Mouse (Mus musculus): ENCODE data around the gene B3galnt1. TPM values are rescaled to one million over a fixed set of nuclear protein-coding genes. Genes with fewer than 3 reads are reported as not detected.

B3galnt1 gene
- total RNA-seq, 1 experiment, result 13.7 TPM

DNA sequence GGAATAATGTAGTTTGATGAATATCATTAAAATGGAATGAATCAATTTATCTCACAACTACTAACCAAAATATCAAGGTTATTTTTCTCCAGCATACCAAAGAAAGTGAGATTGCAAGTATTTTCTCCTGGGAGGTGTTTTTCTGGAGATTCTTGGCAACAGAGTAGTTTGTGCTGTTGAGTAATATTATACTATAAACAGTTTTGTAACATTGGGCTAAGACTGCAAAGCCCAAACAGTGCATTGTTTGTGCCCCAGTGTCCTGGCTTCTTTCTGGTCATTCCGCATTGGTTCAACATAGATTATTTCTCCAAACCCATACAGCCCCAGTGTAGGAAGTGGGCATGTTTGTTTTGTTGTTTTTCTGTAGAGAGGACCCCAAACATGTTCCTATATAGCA is 55.0 kb downstream of the B3galnt1 start:
- TF ChIP-seq HCFC1 (IDR thresholded peaks at IDR 0.05; ENCODE audit: borderline replicate concordance, insufficient read depth, low read length), result no peak
- TF ChIP-seq CHD2 (IDR thresholded peaks at IDR 0.05; ENCODE audit: low read depth, low read length), result no peak
- TF ChIP-seq ZC3H11A (IDR thresholded peaks at IDR 0.05; ENCODE audit: borderline replicate concordance, low read depth, low read length), result no peak
- no peak for TF ChIP-seq MAFK (IDR thresholded peaks at IDR 0.05; ENCODE audit: insufficient read depth, low read depth, low read length)
- no peak for TF ChIP-seq ZNF384 (IDR thresholded peaks at IDR 0.05; ENCODE audit: low read depth, low read length)
- DNase-seq (ENCODE audit: low read depth, low spot score), result no peak
- Histone ChIP-seq H3K4me1 (ENCODE audit: control insufficient read depth in 2 of 2, insufficient read depth in 2 of 2, low read length in 2 of 2, poor library complexity in 1 of 2) (no peaks in the 10 kb centered on the region; a peak in 1 of 4 replicates), H3K4me3 (ENCODE audit: insufficient read depth in 1 of 2, low read depth in 1 of 2, low read length in 2 of 2, poor library complexity in 1 of 2, severe bottlenecking in 1 of 2) (no peak overlapping the region), H3K27ac (ENCODE audit: insufficient read depth, low read depth, low read length, poor library complexity, severe bottlenecking) (no peak overlapping the region), H3K9ac (ENCODE audit: insufficient read depth, low read depth, low read length, poor library complexity, severe bottlenecking) (no peak overlapping the region), H3K9me3 (ENCODE audit: control insufficient read depth, insufficient read depth, low read depth, low read length) (no peaks in the 10 kb centered on the region), H3K36me3 (ENCODE audit: control insufficient read depth, insufficient read depth, low read length, poor library complexity, severe bottlenecking) (no peaks in the 10 kb centered on the region)
- in situ Hi-C loops (cut with MboI; ENCODE audit: low sequenced_read_pairs in 2 of 2, unreplicated experiment in 2 of 2), result no loop called here

GRCm38 (mm10) chr3:69542962-69543361 is 55.8 kb downstream of the B3galnt1 start:
- in situ Hi-C loops (cut with MboI; ENCODE audit: low sequenced_read_pairs in 2 of 2, unreplicated experiment in 2 of 2), result no loop called here
- no peaks in the 10 kb centered on the region for H3K9me3 ChIP-seq (ENCODE audit: control insufficient read depth, insufficient read depth, low read depth, low read length)
- H3K4me1 ChIP-seq (ENCODE audit: control insufficient read depth in 2 of 2, insufficient read depth in 2 of 2, low read length in 2 of 2, poor library complexity in 1 of 2), result no peaks in the 10 kb centered on the region; a peak in 1 of 4 replicates
- H3K27ac ChIP-seq (ENCODE audit: insufficient read depth, low read depth, low read length, poor library complexity, severe bottlenecking), result no peak overlapping the region
- no peak overlapping the region for H3K4me3 ChIP-seq (ENCODE audit: insufficient read depth in 1 of 2, low read depth in 1 of 2, low read length in 2 of 2, poor library complexity in 1 of 2, severe bottlenecking in 1 of 2)
- DNase-seq (ENCODE audit: low read depth, low spot score), result peak; percentile 7
- no peaks in the 10 kb centered on the region for H3K36me3 ChIP-seq (ENCODE audit: control insufficient read depth, insufficient read depth, low read length, poor library complexity, severe bottlenecking)
- TF ChIP-seq ZC3H11A (IDR thresholded peaks at IDR 0.05; ENCODE audit: borderline replicate concordance, low read depth, low read length), result no peak
- no peak for TF ChIP-seq HCFC1 (IDR thresholded peaks at IDR 0.05; ENCODE audit: borderline replicate concordance, insufficient read depth, low read length)
- no peak for TF ChIP-seq CHD2 (IDR thresholded peaks at IDR 0.05; ENCODE audit: low read depth, low read length)
- no peak for TF ChIP-seq MAFK (IDR thresholded peaks at IDR 0.05; ENCODE audit: insufficient read depth, low read depth, low read length)
- TF ChIP-seq ZNF384 (IDR thresholded peaks at IDR 0.05; ENCODE audit: low read depth, low read length), result no peak
- no peak overlapping the region for H3K9ac ChIP-seq (ENCODE audit: insufficient read depth, low read depth, low read length, poor library complexity, severe bottlenecking)

- H3K9ac ChIP-seq (ENCODE audit: insufficient read depth, low read depth, low read length, poor library complexity, severe bottlenecking), result peak overlapping the region; percentile 32; the same call in 1 of the 2 replicates
- no peak overlapping the region for H3K27ac ChIP-seq (ENCODE audit: insufficient read depth, low read depth, low read length, poor library complexity, severe bottlenecking)
Measured at GRCm38 (mm10) chr3:69535941-69536647, 62.7 kb downstream of the B3galnt1 start.

GRCm38 (mm10) chr3:69535486-69535885 is 63.3 kb downstream of the B3galnt1 start:
- in situ Hi-C loops (cut with MboI; ENCODE audit: low sequenced_read_pairs in 2 of 2, unreplicated experiment in 2 of 2), result no loop called here
- DNase-seq (ENCODE audit: low read depth, low spot score), result no peak

More at GRCm38 (mm10) chr3:69535941-69536647, 62.7 kb downstream of the B3galnt1 start:
- Histone ChIP-seq H3K4me1 (ENCODE audit: control insufficient read depth in 2 of 2, insufficient read depth in 2 of 2, low read length in 2 of 2, poor library complexity in 1 of 2) (no peaks in the 10 kb centered on the region), H3K9me3 (ENCODE audit: control insufficient read depth, insufficient read depth, low read depth, low read length) (no peaks in the 10 kb centered on the region), H3K4me3 (ENCODE audit: insufficient read depth in 1 of 2, low read depth in 1 of 2, low read length in 2 of 2, poor library complexity in 1 of 2, severe bottlenecking in 1 of 2) (no peak overlapping the region), H3K36me3 (ENCODE audit: control insufficient read depth, insufficient read depth, low read length, poor library complexity, severe bottlenecking) (no peaks in the 10 kb centered on the region)
- no peak for DNase-seq (ENCODE audit: low read depth, low spot score)
- TF ChIP-seq ZNF384 (IDR thresholded peaks at IDR 0.05; ENCODE audit: low read depth, low read length) (no peak), CHD2 (IDR thresholded peaks at IDR 0.05; ENCODE audit: low read depth, low read length) (no peak), MAFK (IDR thresholded peaks at IDR 0.05; ENCODE audit: insufficient read depth, low read depth, low read length) (no peak), HCFC1 (IDR thresholded peaks at IDR 0.05; ENCODE audit: borderline replicate concordance, insufficient read depth, low read length) (no peak), ZC3H11A (IDR thresholded peaks at IDR 0.05; ENCODE audit: borderline replicate concordance, low read depth, low read length) (no peak)
- in situ Hi-C loops (cut with MboI; ENCODE audit: low sequenced_read_pairs in 2 of 2, unreplicated experiment in 2 of 2), result no loop called here

More at GRCm38 (mm10) chr3:69535486-69535885, 63.3 kb downstream of the B3galnt1 start:
- Histone ChIP-seq H3K9me3 (ENCODE audit: control insufficient read depth, insufficient read depth, low read depth, low read length) (no peaks in the 10 kb centered on the region), H3K4me1 (ENCODE audit: control insufficient read depth in 2 of 2, insufficient read depth in 2 of 2, low read length in 2 of 2, poor library complexity in 1 of 2) (no peaks in the 10 kb centered on the region), H3K27ac (ENCODE audit: insufficient read depth, low read depth, low read length, poor library complexity, severe bottlenecking) (no peak overlapping the region), H3K36me3 (ENCODE audit: control insufficient read depth, insufficient read depth, low read length, poor library complexity, severe bottlenecking) (no peaks in the 10 kb centered on the region), H3K4me3 (ENCODE audit: insufficient read depth in 1 of 2, low read depth in 1 of 2, low read length in 2 of 2, poor library complexity in 1 of 2, severe bottlenecking in 1 of 2) (no peak overlapping the region), H3K9ac (ENCODE audit: insufficient read depth, low read depth, low read length, poor library complexity, severe bottlenecking) (no peak overlapping the region)
- TF ChIP-seq ZC3H11A (IDR thresholded peaks at IDR 0.05; ENCODE audit: borderline replicate concordance, low read depth, low read length) (no peak), MAFK (IDR thresholded peaks at IDR 0.05; ENCODE audit: insufficient read depth, low read depth, low read length) (no peak), HCFC1 (IDR thresholded peaks at IDR 0.05; ENCODE audit: borderline replicate concordance, insufficient read depth, low read length) (no peak), CHD2 (IDR thresholded peaks at IDR 0.05; ENCODE audit: low read depth, low read length) (no peak), ZNF384 (IDR thresholded peaks at IDR 0.05; ENCODE audit: low read depth, low read length) (no peak)

Measured in ES-E14 (cell line).